ENCODE assay signal across 15 mouse cellular contexts in genomic region chr1:194038711-194039110, GRCm38 (mm10).
"Had no signal": no experiment of that assay in that cellular context is flagged by ENCODE, and none has a peak within 500 bp of the region (broad histone marks: within the 10 kb centered on the region; RNA-seq: fewer than 3 reads in every experiment).

No protein-coding gene starts in this region.

- ATAC-seq: intestine, embryonic 15.5 days; lung, postnatal 0 days; midbrain, embryonic 15.5 days had no signal

- H3K4me3 ChIP-seq: intestine, embryonic 15.5 days; limb, embryonic 12.5 days; liver, embryonic 15.5 days; midbrain, embryonic 10.5 days; midbrain, embryonic 15.5 days; neural tube, embryonic 13.5 days had no signal

- H3K9me3 ChIP-seq: intestine, embryonic 15.5 days; limb, embryonic 12.5 days; liver, embryonic 15.5 days; midbrain, embryonic 10.5 days; midbrain, embryonic 15.5 days; neural tube, embryonic 13.5 days had no signal

- H3K4me1 ChIP-seq: intestine, embryonic 15.5 days; limb, embryonic 12.5 days; liver, embryonic 15.5 days had no signal

- DNase-seq: liver; lung, adult 2 months; lung, postnatal 36 days; right cerebral cortex, adult 18-20 months; right cerebral cortex, postnatal 25 days; thymus, postnatal 4 days had no signal

- H3K36me3 ChIP-seq: intestine, embryonic 15.5 days; limb, embryonic 12.5 days; liver, embryonic 15.5 days; midbrain, embryonic 10.5 days; midbrain, embryonic 15.5 days; neural tube, embryonic 13.5 days had no signal

- H3K9ac ChIP-seq: hindbrain, embryonic 14.5 days; intestine, embryonic 15.5 days; limb, embryonic 12.5 days; liver, embryonic 15.5 days; midbrain, embryonic 15.5 days; neural tube, embryonic 13.5 days had no signal

- H3K27ac ChIP-seq: hindbrain, embryonic 14.5 days; intestine, embryonic 15.5 days; limb, embryonic 12.5 days; liver, embryonic 15.5 days; midbrain, embryonic 10.5 days; midbrain, embryonic 15.5 days; neural tube, embryonic 13.5 days; stomach, postnatal 0 days had no signal

- H3K4me2 ChIP-seq: hindbrain, embryonic 14.5 days; intestine, embryonic 15.5 days; limb, embryonic 12.5 days; liver, embryonic 15.5 days; midbrain, embryonic 15.5 days; neural tube, embryonic 13.5 days had no signal

- H3K27me3 ChIP-seq: intestine, embryonic 15.5 days; limb, embryonic 12.5 days; liver, embryonic 15.5 days; midbrain, embryonic 15.5 days; neural tube, embryonic 13.5 days had no signal
